Mouse (Mus musculus) embryonic facial prominence, embryonic 15.5 days (tissue): Measurements from ENCODE around the gene Ccdc39. TPM values are rescaled to one million over a fixed set of nuclear protein-coding genes. Genes with fewer than 3 reads are reported as not detected.

Experiments used
- ATAC-seq: fragments of 200-750 bp; cut with Nextera tagmentation; 2 replicates; pipeline ENCODE4 v1.8.0; 2017; ENCODE audit warnings: low read depth, moderate TSS enrichment; ENCODE audit not compliant: insufficient number of reproducible peaks, low FRiP score, low TSS enrichment
- H3K27ac ChIP-seq: fragments of 300-500 bp; sonication (generic); replicated peaks from 2 replicates; pipeline ENCODE4 v1.5.1; 2015; ENCODE audit warnings: mild to moderate bottlenecking, inconsistent platforms
- H3K27me3 ChIP-seq: fragments of 300-500 bp; sonication (generic); 2 replicates; pipeline ENCODE4 v1.6.1; 2015; ENCODE audit warnings: inconsistent platforms
- H3K36me3 ChIP-seq: fragments of 300-500 bp; sonication (generic); 2 replicates; pipeline ENCODE4 v1.6.1; 2015; ENCODE audit warnings: mild to moderate bottlenecking, inconsistent platforms
- H3K4me1 ChIP-seq: fragments of 300-500 bp; sonication (generic); 2 replicates; pipeline ENCODE4 v1.6.1; 2015; ENCODE audit warnings: inconsistent platforms
- H3K4me2 ChIP-seq: fragments of 300-500 bp; sonication (generic); replicated peaks from 2 replicates; pipeline ENCODE4 v1.6.1; 2015; ENCODE audit warnings: mild to moderate bottlenecking, inconsistent platforms
- H3K4me3 ChIP-seq: fragments of 300-500 bp; sonication (generic); replicated peaks from 2 replicates; pipeline ENCODE4 v1.5.1; 2015; ENCODE audit warnings: mild to moderate bottlenecking, inconsistent platforms
- H3K9ac ChIP-seq: fragments of 300-500 bp; sonication (generic); 2 replicates; pipeline ENCODE4 v1.6.1; 2015; ENCODE audit warnings: inconsistent platforms
- H3K9me3 ChIP-seq: fragments of 300-500 bp; sonication (generic); replicated peaks from 2 replicates; pipeline ENCODE4 v1.6.1; 2016; ENCODE audit warnings: inconsistent platforms
- WGBS: fragments of 180-500 bp; shearing (Covaris S2); methylation state at CpG from one replicate; pipeline ENCODE4 v1.1.7; 2015; 5-methylcytosine and 5-hydroxymethylcytosine counted together
- polyA plus RNA-seq: library from polyadenylated mRNA; unstranded; fragments of >200 nt; fragmentation: Nextera tagmentation; extraction: Ambion mirVana; gene quantifications from 2 replicates; pipeline ENCODE4 v1.2.1, GENCODE M21; 2015

Gene Ccdc39
- polyA plus RNA-seq, 1 experiment from 2014 or later, result 13.1 TPM

DNA sequence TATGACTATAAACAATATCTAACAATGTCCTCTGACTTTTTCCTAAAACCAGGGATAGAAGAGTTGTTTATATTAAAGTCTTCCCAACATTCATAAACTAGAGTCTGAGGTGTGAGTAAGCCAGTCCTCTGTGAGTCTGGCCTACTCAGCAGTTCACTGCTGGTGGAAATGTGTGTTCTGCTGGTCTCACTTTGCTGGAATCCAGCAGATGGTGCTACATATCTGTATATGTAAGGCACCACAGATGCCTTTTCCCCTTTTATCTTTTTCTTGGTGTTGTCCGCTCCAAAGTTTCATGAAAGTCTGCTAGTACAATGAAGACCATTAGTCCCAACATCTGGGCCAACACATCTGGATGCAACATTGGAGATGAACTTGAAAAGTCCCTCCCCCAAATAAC is 9.0 kb upstream of the Ccdc39 start:
- ATAC-seq, result no peak
- H3K4me3 ChIP-seq, result no peak overlapping the region

DNA sequence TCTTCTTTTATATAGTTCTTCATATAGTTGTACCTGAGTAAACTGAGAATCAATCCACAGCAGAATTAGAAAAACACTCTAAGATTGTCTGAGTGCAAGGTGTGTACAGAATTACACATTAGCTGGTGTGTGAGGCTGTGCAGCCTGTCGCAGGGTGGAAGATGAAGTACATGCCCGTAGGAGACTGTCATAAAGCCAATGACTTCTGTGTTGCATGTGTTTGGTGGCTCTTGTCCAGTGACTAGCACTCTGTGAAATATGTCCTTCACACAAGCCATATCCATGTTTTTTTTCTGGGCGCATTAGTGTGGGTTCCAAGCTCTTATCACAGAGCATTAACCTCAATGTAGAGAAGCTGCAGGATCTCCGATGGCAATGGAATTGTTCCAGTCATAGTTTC is 6.7 kb upstream of the Ccdc39 start:
- no peak for ATAC-seq

More for the DNA sequence above, 9.0 kb upstream of the Ccdc39 start:
- Histone ChIP-seq H3K27ac (no peak overlapping the region), H3K4me1 (no peaks in the 10 kb centered on the region), H3K9me3 (no peaks in the 10 kb centered on the region), H3K36me3 (no peaks in the 10 kb centered on the region), H3K27me3 (no peaks in the 10 kb centered on the region), H3K4me2 (no peak overlapping the region), H3K9ac (no peak overlapping the region)
- 65% methylated on average over 1 of the region's 1 CpGs for WGBS

DNA sequence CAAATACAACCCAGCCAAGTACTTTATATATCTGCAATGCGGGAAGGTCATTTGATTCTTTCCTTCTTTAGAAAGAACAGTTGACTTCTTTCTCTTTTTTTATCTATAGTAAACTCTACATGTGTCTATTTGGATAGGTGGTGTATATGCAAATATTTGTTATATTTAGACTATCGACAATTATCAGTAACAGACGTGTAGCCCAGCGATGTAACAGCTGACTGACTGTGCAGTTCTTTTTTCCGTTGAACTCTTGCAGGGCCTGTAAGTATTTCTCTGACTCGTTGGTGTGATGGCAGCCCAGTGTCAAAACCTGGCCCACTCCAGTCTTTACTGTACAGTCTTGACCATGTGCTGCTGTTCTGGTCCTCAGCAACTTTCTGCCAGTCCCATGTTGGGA is 2.5 kb upstream of the Ccdc39 start:
- no peak overlapping the region for H3K9ac ChIP-seq
- ATAC-seq, result no peak
- H3K4me3 ChIP-seq, result no peak overlapping the region
- peaks cover 6% of the 10 kb centered on the region for H3K4me1 ChIP-seq
- no peak overlapping the region for H3K4me2 ChIP-seq
- H3K36me3 ChIP-seq, result no peaks in the 10 kb centered on the region
- WGBS, result 71% methylated on average over 6 of the region's 6 CpGs
- no peak overlapping the region for H3K27ac ChIP-seq
- H3K9me3 ChIP-seq, result no peaks in the 10 kb centered on the region
- no peaks in the 10 kb centered on the region for H3K27me3 ChIP-seq

More for the DNA sequence above, 6.7 kb upstream of the Ccdc39 start:
- Histone ChIP-seq H3K4me1 (no peaks in the 10 kb centered on the region), H3K9ac (no peak overlapping the region), H3K36me3 (no peaks in the 10 kb centered on the region), H3K4me3 (no peak overlapping the region), H3K27me3 (no peaks in the 10 kb centered on the region), H3K27ac (no peak overlapping the region), H3K4me2 (no peak overlapping the region), H3K9me3 (no peaks in the 10 kb centered on the region)
- 89% methylated on average over 4 of the region's 4 CpGs for WGBS

DNA sequence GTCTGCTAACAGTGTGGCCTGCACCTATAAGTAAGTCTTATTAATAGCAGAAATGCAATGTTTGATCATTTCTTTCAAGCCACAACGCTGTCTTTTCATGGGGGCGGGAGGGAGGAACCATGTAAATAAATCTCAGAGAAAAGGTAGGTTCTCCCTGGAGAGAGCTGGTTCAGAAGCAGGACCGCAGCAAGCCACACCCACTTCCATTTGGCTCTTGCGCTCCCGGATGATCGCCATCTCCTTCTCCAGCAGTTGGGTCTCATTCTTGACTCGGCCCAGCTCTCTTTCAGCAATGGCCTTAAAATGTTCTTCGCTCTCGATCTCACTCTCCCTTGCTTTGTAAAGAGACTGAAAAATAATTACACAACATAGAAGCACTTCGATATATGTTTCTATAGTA is 5.2 kb downstream of the Ccdc39 start:
- no peak for ATAC-seq
- H3K4me2 ChIP-seq, result no peak overlapping the region
- H3K4me3 ChIP-seq, result no peak overlapping the region
- no peak overlapping the region for H3K9ac ChIP-seq
- no peaks in the 10 kb centered on the region for H3K9me3 ChIP-seq
- no peaks in the 10 kb centered on the region for H3K36me3 ChIP-seq
- H3K27me3 ChIP-seq, result no peaks in the 10 kb centered on the region
- peaks cover 4% of the 10 kb centered on the region for H3K4me1 ChIP-seq
- 70% methylated on average over 10 of the region's 10 CpGs for WGBS
- H3K27ac ChIP-seq, result no peak overlapping the region

DNA sequence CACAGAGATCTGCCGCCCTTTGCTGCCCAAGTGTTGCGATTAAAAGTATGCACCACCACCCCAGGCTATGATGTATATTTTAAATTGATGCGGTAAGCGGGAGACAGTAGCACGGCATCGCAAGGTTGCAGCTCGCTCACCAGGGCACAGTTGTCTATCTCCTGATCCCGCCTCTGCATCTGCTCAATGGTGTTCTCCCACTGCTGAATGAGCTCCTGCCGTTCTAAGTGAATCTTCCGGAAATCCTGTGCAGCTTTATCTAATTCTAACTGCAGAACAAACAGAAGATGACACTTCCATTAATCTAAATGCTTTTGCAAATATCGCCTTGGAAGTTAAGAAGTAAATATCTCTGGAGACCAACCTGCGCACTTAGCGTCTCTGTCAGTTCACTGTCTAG is 7.5 kb downstream of the Ccdc39 start:
- 94% methylated on average over 13 of the region's 13 CpGs for WGBS
- Histone ChIP-seq H3K9me3 (no peaks in the 10 kb centered on the region), H3K4me1 (no peaks in the 10 kb centered on the region), H3K9ac (no peak overlapping the region), H3K4me2 (no peak overlapping the region), H3K4me3 (no peak overlapping the region), H3K27me3 (no peaks in the 10 kb centered on the region), H3K36me3 (no peaks in the 10 kb centered on the region), H3K27ac (no peak overlapping the region)
- no peak for ATAC-seq

DNA sequence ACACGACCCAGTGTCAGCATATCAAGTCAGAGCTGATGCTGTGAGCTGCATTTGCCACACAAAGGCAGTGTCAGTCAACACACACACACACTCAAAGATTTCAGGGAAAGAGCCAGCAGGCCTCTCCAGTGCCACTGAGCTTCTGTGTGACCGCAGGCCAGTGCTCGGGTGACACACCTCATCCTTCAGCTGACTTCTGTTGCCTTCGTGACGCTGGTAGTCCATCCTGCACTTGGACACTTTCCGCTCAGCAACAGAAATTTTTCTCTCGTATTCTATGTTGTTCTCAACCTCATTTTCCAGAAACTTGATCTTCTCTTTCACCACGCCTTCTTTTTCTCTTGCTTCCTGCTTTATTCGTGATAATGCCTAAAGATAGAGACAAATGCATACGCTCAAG is 11.8 kb downstream of the Ccdc39 start:
- 77% methylated on average over 10 of the region's 10 CpGs for WGBS
- H3K27ac ChIP-seq, result no peak overlapping the region
- no peak overlapping the region for H3K4me3 ChIP-seq
- no peak overlapping the region for H3K4me2 ChIP-seq
- H3K4me1 ChIP-seq, result no peaks in the 10 kb centered on the region
- no peaks in the 10 kb centered on the region for H3K9me3 ChIP-seq
- no peak for ATAC-seq
- H3K36me3 ChIP-seq, result no peaks in the 10 kb centered on the region
- no peaks in the 10 kb centered on the region for H3K27me3 ChIP-seq
- H3K9ac ChIP-seq, result no peak overlapping the region

DNA sequence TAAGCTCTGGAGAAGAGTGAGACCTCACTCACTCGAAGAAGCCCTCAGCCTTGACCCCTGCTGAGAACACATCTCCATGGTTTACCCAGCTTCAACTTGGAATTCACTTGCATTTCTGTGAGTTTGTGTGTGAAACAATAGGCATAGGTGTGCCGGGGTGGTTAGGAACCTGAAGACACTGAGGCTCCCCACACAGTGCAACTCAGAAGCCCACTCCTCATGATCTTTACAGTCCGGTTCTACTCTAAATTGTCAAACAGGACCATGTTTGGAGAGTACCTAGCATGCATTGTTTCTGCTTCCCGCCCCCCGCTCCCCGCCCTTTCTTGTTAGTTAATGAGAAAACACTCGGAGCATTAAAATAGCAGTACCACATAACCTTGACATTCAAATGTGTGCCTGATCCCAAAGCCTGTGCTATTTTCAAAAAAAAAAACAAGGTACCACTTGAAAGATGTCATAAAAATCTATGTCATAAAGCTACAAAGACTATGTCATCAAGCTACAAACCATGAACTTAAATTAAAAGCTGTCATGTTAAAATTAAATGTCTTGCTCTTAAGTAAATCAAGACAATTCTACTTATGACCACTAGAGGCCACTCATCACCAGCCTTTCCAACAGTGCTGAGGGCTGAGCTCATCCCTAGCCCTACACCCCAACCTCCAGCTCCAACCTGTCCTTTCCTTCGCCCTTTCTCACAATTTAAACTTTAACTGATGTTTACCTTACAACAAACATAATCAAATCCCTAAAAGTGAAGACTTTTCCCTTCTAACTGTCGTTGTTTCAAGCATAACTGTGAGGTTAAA is 19.8 kb downstream of the Ccdc39 start:
- Histone ChIP-seq H3K4me1 (no peaks in the 10 kb centered on the region), H3K9ac (no peak overlapping the region), H3K4me2 (no peak overlapping the region), H3K27me3 (no peaks in the 10 kb centered on the region), H3K36me3 (no peaks in the 10 kb centered on the region), H3K9me3 (no peaks in the 10 kb centered on the region), H3K4me3 (no peak overlapping the region), H3K27ac (no peak overlapping the region)
- no peak for ATAC-seq
- 52% methylated on average over 9 of the region's 9 CpGs for WGBS

DNA sequence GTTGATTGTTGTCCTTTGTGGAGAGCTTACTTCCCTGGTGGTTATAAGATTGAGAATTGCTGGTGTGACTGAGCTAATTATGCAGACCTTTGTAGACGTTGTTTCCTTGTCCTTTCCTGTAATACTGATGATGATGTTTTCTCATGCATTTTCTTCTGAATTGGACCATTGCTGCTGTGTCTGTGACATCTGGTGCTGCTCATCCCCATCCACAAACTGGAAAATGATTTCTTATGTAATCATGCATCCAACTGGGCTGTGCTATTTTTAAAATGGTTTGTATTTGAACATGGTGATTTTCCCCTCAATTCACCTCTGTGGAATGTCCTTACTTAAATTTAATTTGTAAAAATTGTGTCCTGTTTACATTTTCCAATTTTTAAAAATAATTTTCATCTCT is 37.0 kb downstream of the Ccdc39 start:
- H3K4me3 ChIP-seq, result no peak overlapping the region
- no peaks in the 10 kb centered on the region for H3K4me1 ChIP-seq
- no peak overlapping the region for H3K4me2 ChIP-seq
- no peak for ATAC-seq
- 73% methylated on average over 1 of the region's 1 CpGs for WGBS
- no peak overlapping the region for H3K27ac ChIP-seq
- H3K36me3 ChIP-seq, result peaks cover 40% of the 10 kb centered on the region
- no peaks in the 10 kb centered on the region for H3K9me3 ChIP-seq
- H3K27me3 ChIP-seq, result no peaks in the 10 kb centered on the region
- no peak overlapping the region for H3K9ac ChIP-seq

DNA sequence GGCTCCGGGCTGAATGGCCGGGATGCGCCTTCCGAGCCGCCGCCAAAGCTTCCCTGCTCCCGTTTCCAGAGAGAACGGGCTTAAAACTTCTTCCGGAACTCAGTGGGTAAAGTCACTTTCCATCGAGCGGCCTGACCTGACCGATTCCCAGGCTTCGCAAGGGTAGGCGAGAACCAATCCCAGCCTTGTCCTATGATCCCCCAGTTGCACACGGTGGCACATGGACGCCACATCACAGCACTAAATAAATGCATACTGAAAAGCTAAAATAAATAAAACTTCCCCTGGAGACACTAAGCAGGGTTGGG is 43.6 kb downstream of the Ccdc39 start:
- H3K4me3 ChIP-seq, result peak overlapping the region; percentile 97
- ATAC-seq, result no peak
- peak overlapping the region; percentile 96 for H3K9ac ChIP-seq
- WGBS, result under 1% methylated on average over 16 of the region's 16 CpGs
- peak overlapping the region; percentile 52 for H3K4me2 ChIP-seq
- peaks cover 8% of the 10 kb centered on the region for H3K4me1 ChIP-seq
- no peaks in the 10 kb centered on the region for H3K9me3 ChIP-seq
- H3K27me3 ChIP-seq, result no peaks in the 10 kb centered on the region
- peak overlapping the region; percentile 100 for H3K27ac ChIP-seq
- H3K36me3 ChIP-seq, result peaks cover 10% of the 10 kb centered on the region

DNA sequence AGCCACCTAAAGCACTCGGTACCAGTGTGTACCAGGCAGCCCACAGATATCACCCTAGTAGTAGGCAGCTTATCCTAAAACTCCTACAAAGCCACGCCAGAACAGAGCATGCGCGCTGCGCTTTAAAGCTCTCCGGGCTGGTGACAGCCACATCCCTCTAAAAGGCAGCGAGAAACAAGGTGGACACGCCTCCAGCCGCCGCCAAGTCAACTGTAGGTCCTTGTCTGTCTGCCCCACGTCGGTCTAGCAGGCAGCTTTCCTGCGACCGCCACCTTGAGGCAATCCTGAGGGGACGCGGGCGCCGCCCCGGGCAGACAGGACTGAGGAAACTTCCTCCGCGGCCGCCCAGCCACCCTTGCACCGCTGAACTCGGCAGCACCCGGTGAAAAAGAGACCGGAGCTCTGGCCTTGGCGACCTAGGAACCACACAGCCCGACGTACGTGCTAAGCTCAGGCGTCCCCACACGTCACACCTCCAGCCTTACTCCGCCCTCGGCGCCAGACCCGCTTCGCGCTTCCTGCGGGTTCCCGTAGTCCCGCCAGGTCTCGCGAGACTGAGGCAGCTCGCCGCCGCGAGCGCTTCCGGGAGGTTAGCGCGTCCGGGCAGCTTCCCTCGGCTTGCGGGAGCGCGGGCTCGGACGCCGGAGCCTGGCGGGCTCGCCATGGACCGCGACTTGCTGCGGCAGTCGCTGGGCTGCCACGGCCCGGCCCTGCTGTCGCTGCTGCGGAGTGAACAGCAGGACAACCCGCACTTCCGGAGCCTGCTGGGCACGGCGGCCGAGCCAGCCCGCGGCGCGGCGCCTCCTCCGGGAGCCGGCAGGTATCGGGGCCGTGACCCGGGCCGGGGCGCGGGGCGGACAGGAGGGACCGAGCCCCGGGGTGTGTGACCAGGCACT is 44.2 kb downstream of the Ccdc39 start, which contains the start of gene Ttc14:
Gene Ttc14 (plus strand): TSS at position 216 of the 896 bp plus-strand sequence.
- Histone ChIP-seq H3K4me3 (peak within 1 kb of the TSS; percentile 97), H3K9ac (peak within 1 kb of the TSS; percentile 96), H3K9me3 (no peaks in the 10 kb centered on the region), H3K36me3 (peaks cover 6% of the 10 kb centered on the region; the same call in 1 of the 2 replicates), H3K4me2 (peak within 1 kb of the TSS; percentile 67), H3K27me3 (no peaks in the 10 kb centered on the region), H3K27ac (peak within 1 kb of the TSS; percentile 100), H3K4me1 (peaks cover 8% of the 10 kb centered on the region)
- peak; percentile 99 for ATAC-seq
- WGBS, result under 1% methylated on average over 90 of the region's 90 CpGs

DNA sequence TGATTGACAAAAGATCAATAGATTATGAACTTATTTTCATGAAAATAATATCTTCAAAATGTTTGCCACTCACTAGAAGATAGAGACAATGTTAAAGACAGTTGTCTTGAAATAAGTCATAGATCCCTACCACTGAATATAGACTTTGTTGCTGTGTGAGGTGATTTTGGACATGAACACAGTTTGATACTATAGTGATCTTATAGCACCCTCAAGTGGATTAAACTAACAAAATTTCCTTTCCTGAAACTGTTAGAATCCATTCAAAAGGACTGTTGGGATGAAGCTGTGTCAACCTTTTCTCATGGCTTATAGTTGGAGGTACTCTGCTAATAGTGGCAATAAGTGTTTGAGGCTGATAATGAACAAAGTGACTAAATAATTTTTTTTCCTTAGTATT is 53.1 kb downstream of the Ccdc39 start:
- Histone ChIP-seq H3K36me3 (no peaks in the 10 kb centered on the region), H3K9me3 (no peaks in the 10 kb centered on the region), H3K27ac (no peak overlapping the region), H3K4me2 (no peak overlapping the region), H3K4me1 (no peaks in the 10 kb centered on the region), H3K27me3 (no peaks in the 10 kb centered on the region), H3K9ac (no peak overlapping the region), H3K4me3 (no peak overlapping the region)
- ATAC-seq, result no peak
